Mouse (Mus musculus): ENCODE data around the gene Tnfaip1.

DNA sequence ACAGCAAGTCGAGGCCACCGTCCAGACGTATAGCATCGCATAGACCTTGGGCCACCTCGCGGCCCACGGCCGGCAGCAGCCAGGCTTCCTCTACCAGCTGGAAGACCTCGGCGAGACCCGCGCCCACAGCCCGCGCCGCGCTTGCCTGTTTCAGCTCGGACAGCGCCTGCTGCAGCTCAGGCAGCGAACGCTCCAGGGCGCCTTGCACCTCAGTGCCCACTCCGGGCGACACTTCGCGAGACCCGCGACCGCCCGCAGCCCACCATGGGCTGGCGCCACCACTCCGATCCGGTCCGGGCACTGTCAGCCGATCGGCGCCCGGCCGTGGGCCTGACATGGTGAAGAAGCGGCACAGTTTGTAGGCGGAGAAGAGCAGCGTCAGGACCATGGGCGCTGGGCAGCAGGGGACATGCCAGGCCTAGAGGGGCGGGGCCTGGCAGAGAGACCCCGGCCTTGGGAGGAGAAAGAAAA lies 39.0 kb downstream of the Tnfaip1 start:
- no peak for TF ChIP-seq POLR2A (IDR thresholded peaks at IDR 0.05; ENCODE audit: insufficient read depth, low read length)
- no peak for TF ChIP-seq CTCF (IDR thresholded peaks at IDR 0.05; ENCODE audit: low read depth, low read length)

Measured in ES-Bruce4 (cell line).